Mouse (Mus musculus) kidney, adult 18-20 months (tissue): ENCODE results near the gene Kif21a.

Experiments used
- DNase-seq: peaks from one replicate; pipeline ENCODE4 v3.0.0; 2021

The Kif21a gene

DNA sequence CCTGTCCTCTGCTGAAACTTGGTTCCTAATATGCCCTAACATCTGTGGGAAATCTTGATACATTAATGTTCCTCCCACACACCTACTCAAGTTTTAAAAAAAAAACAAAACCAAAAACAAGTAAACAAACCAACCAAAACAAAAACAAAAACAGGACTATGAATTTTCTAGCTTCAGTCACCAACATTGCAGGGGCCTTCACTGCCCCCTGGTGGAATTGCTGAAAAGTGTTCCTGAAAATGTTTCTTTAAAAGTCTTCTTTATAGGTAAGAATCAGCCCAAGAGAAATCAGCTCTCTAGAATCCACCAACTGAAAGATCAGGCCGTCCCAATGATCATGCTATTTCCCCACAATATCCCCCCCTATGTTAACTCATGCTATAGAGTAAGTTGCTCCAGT is 120.7 kb downstream of the Kif21a start:
- DNase-seq = no peak

DNA sequence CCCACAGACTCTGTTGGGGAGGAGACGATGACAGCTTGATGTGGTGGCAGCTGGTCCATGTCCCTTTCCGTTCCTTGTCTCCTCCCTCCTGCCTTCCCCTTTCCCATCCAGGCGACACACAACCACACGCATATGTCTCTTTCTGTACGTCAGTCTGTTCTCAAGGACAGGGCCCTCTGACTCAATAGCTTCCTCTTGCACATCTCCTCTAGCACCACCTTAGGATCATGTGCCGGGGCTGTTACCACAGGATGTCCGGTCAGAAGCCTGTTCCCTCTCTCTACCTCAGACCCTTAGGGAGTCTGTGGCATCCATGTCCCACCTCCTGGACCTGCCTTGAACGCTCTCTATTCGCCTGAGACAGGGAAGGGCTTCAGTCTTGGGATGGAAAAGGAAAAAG is 153.3 kb downstream of the Kif21a start:
- DNase-seq = no peak

DNA sequence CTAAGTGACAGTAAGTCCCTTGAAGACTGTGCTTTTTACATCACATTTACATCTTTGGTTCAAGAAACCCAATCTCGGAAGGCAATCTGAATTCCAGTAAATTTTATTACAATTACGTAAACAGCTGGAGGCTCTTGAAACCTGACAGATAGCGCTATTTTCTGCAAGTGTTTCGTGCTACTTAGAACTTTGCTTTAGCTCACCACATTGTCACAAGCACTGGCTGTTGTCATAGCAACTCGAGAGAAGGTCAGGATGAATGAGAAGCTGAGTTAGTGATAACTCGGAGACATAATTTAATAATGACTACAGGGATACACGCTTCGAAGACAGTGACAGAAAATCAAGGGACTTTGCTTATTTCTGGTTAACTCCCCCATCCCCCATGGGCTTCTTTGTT is 162.3 kb downstream of the Kif21a start:
- no peak for DNase-seq
